Mouse (Mus musculus) intestine, postnatal 0 days (tissue): ENCODE measurements around the gene 1500011B03Rik. TPM values are rescaled to one million over a fixed set of nuclear protein-coding genes. Genes with fewer than 3 reads are reported as not detected.

Source experiments
- ATAC-seq: fragments of 200-750 bp; cut with Nextera tagmentation; 2 replicates; pipeline ENCODE4 v1.8.0; 2017; ENCODE audit warnings: mild to moderate bottlenecking, moderate TSS enrichment, moderate library complexity
- H3K27ac ChIP-seq: fragments of 300-500 bp; sonication (generic); 2 replicates; pipeline ENCODE4 v1.5.1; 2014; ENCODE audit warnings: mild to moderate bottlenecking, low read depth, low read length, moderate library complexity
- H3K27me3 ChIP-seq: fragments of 300-500 bp; sonication (generic); replicated peaks from 2 replicates; pipeline ENCODE4 v1.6.1; 2014; ENCODE audit warnings: low read length, mixed read lengths; ENCODE audit not compliant: control insufficient read depth, insufficient read depth
- H3K36me3 ChIP-seq: fragments of 300-500 bp; sonication (generic); 2 replicates; pipeline ENCODE4 v1.6.1; 2014; ENCODE audit warnings: mild to moderate bottlenecking, moderate library complexity; ENCODE audit not compliant: control insufficient read depth, insufficient read depth
- H3K4me1 ChIP-seq: fragments of 300-500 bp; sonication (generic); replicated peaks from 2 replicates; pipeline ENCODE4 v1.6.1; 2014; ENCODE audit warnings: antibody characterized with exemption, low read length, mixed read lengths; ENCODE audit not compliant: control insufficient read depth, insufficient read depth
- H3K4me2 ChIP-seq: fragments of 300-500 bp; sonication (generic); replicated peaks from 2 replicates; pipeline ENCODE4 v1.6.1; 2014; ENCODE audit warnings: low read depth, mild to moderate bottlenecking, moderate library complexity
- H3K4me3 ChIP-seq: fragments of 300-500 bp; sonication (generic); 2 replicates; pipeline ENCODE4 v1.5.1; 2014; ENCODE audit warnings: low read depth, low read length
- H3K9ac ChIP-seq: fragments of 300-500 bp; sonication (generic); 2 replicates; pipeline ENCODE4 v1.6.1; 2014; ENCODE audit warnings: mild to moderate bottlenecking, low read depth, low read length
- H3K9me3 ChIP-seq: fragments of 300-500 bp; sonication (generic); 2 replicates; pipeline ENCODE4 v1.6.1; 2016; ENCODE audit warnings: mixed run types; ENCODE audit not compliant: control insufficient read depth
- CTCF ChIP-seq: sonication (generic); IDR thresholded peaks from 2 replicates; pipeline ENCODE4 v1.5.1; 2016; ENCODE audit warnings: low read depth, mild to moderate bottlenecking, control low read depth, antibody characterized with exemption, moderate library complexity
- WGBS: fragments of 180-500 bp; shearing (Covaris S2); extraction: QIAGEN DNeasy Blood & Tissue Kit; methylation state at CpG from one replicate; pipeline ENCODE4 v1.1.7; 2014; 5-methylcytosine and 5-hydroxymethylcytosine counted together
- polyA plus RNA-seq: library from polyadenylated mRNA; unstranded; fragments of >200 nt; fragmentation: Nextera tagmentation; extraction: Ambion mirVana; gene quantifications from 2 replicates; pipeline ENCODE4 v1.2.1, GENCODE M21; 2015

The 1500011B03Rik gene
- polyA plus RNA-seq, 1 experiment from 2014 or later = 59.0 TPM

- H3K27ac ChIP-seq = no peak overlapping the region
- no peak overlapping the region for H3K9ac ChIP-seq
- H3K4me1 ChIP-seq = no peaks in the 10 kb centered on the region
- no peak overlapping the region for H3K4me2 ChIP-seq
- ATAC-seq = no peak
- H3K4me3 ChIP-seq = no peak overlapping the region
- H3K27me3 ChIP-seq = no peaks in the 10 kb centered on the region
- H3K36me3 ChIP-seq = peaks cover 16% of the 10 kb centered on the region
- no peaks in the 10 kb centered on the region for H3K9me3 ChIP-seq
- 89% methylated on average over 5 of the region's 5 CpGs for WGBS
- TF ChIP-seq CTCF = no peak
These were observed 13.4 kb downstream of the 1500011B03Rik start for GRCm38 (mm10) chr5:114809826-114810225.

- no peaks in the 10 kb centered on the region for H3K4me1 ChIP-seq
- no peak overlapping the region for H3K4me3 ChIP-seq
- H3K36me3 ChIP-seq = peaks cover 22% of the 10 kb centered on the region
- no peak for ATAC-seq
- no peak overlapping the region for H3K4me2 ChIP-seq
- H3K9ac ChIP-seq = no peak overlapping the region
- no peaks in the 10 kb centered on the region for H3K27me3 ChIP-seq
- TF ChIP-seq CTCF = no peak
- 84% methylated on average over 10 of the region's 10 CpGs for WGBS
- H3K9me3 ChIP-seq = no peaks in the 10 kb centered on the region
- no peak overlapping the region for H3K27ac ChIP-seq
These were observed 14.0 kb downstream of the 1500011B03Rik start for GRCm38 (mm10) chr5:114809181-114809756.

- ATAC-seq = no peak
- Histone ChIP-seq H3K4me3 (no peak overlapping the region), H3K4me1 (no peaks in the 10 kb centered on the region), H3K27me3 (no peaks in the 10 kb centered on the region), H3K9ac (no peak overlapping the region), H3K4me2 (no peak overlapping the region), H3K36me3 (peaks cover 30% of the 10 kb centered on the region), H3K9me3 (no peaks in the 10 kb centered on the region), H3K27ac (no peak overlapping the region)
- no peak for TF ChIP-seq CTCF
- 85% methylated on average over 8 of the region's 8 CpGs for WGBS
These were observed 14.9 kb downstream of the 1500011B03Rik start for GRCm38 (mm10) chr5:114808385-114808784.

- WGBS = 83% methylated on average over 6 of the region's 6 CpGs
- TF ChIP-seq CTCF = no peak
- H3K27ac ChIP-seq = no peak overlapping the region
- no peaks in the 10 kb centered on the region for H3K9me3 ChIP-seq
- no peak overlapping the region for H3K4me3 ChIP-seq
- no peak for ATAC-seq
- no peak overlapping the region for H3K4me2 ChIP-seq
- H3K36me3 ChIP-seq = peaks cover 35% of the 10 kb centered on the region
- no peak overlapping the region for H3K9ac ChIP-seq
- no peaks in the 10 kb centered on the region for H3K27me3 ChIP-seq
- no peaks in the 10 kb centered on the region for H3K4me1 ChIP-seq
These were observed 15.4 kb downstream of the 1500011B03Rik start for GRCm38 (mm10) chr5:114807893-114808292.

- H3K36me3 ChIP-seq = peaks cover 40% of the 10 kb centered on the region
- TF ChIP-seq CTCF = no peak
- H3K4me2 ChIP-seq = no peak overlapping the region
- H3K4me3 ChIP-seq = no peak overlapping the region
- WGBS = 49% methylated on average over 8 of the region's 8 CpGs
- no peak overlapping the region for H3K9ac ChIP-seq
- H3K9me3 ChIP-seq = no peaks in the 10 kb centered on the region
- H3K27ac ChIP-seq = no peak overlapping the region; the same call in 1 of the 2 replicates
- H3K4me1 ChIP-seq = no peaks in the 10 kb centered on the region
- ATAC-seq = no peak
- no peaks in the 10 kb centered on the region for H3K27me3 ChIP-seq
These were observed 15.8 kb downstream of the 1500011B03Rik start for GRCm38 (mm10) chr5:114807468-114807867.

GRCm38 (mm10) chr5:114807063-114807462, 16.2 kb downstream of the 1500011B03Rik start:
- Histone ChIP-seq H3K9ac (no peak overlapping the region), H3K9me3 (no peaks in the 10 kb centered on the region), H3K27me3 (no peaks in the 10 kb centered on the region), H3K4me1 (no peaks in the 10 kb centered on the region), H3K36me3 (peaks cover 43% of the 10 kb centered on the region), H3K27ac (no peak overlapping the region), H3K4me3 (no peak overlapping the region), H3K4me2 (no peak overlapping the region)
- no peak for TF ChIP-seq CTCF
- WGBS = 51% methylated on average over 9 of the region's 9 CpGs
- no peak for ATAC-seq
